Mouse (Mus musculus) c-Kit-negative CD71-positive TER-119-positive erythroid progenitor cells, embryonic 14.5 days (primary cell): ENCODE results near the gene Dgcr6.
A peak's percentile ranks its signal among the peaks of the same experiment; 100 is the strongest.
"Not testable (repeated sequence)": the region's sequence is repeated elsewhere in the genome, so short reads cannot be mapped to it uniquely, and the experiment has no call there.

ENCODE experiments used
- DNase-seq: peaks from one replicate; pipeline ENCODE4 v3.0.0-alpha.2; 2013; ENCODE audit warnings: low read depth, low spot score

Gene Dgcr6

DNA sequence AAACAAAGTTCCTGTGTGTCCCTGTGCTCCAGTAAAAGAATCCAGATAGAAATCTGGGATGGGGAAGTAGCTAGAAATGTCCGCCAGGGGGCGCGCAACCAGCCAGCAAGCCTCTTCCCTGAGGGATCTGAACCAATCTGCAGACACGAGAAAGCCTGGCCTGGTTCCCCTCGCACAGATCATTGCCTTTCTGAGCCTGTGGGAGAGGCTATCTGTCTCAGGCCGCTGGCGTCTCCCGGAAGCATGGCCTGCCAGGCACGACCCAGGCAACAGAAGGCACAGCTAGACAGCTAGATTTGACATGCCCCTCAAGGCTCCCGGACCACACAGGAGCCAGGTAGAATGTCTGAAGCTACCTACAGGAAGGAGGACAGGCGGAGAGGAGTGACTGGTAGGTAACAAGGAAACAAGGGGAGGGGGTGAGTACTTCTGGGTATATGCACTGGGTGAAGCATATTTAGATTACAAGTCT lies at the start of gene Dgcr6:
Gene Dgcr6 (plus strand): TSS at position 130 of the 472 bp plus-strand sequence.
- DNase-seq, result peak; percentile 25

- no peak for DNase-seq
Observed at GRCm38 (mm10) chr16:18004589-18004988, 48.1 kb upstream of the Dgcr6 start.

GRCm38 (mm10) chr16:18007083-18007482 lies 45.6 kb upstream of the Dgcr6 start:
- no peak for DNase-seq

DNA sequence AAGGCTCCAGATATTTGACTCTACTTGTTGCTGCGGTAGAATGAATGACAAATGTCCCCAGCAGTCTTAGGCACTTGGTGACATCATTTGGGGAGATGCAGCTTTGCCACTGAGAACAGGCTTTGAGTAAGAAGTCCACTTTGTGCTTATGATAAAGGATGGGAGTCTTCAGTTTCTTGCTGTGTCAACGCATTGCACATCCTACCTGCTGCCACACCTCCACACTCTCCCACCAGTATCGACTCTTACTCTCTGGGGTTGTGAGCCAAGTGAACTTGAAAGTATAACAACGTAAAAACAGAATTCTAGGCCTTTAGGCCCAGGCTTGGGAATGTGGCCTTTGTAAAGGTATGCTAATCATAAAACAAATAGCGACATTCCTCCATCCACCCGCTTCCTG lies 41.6 kb upstream of the Dgcr6 start:
- no peak for DNase-seq

DNA sequence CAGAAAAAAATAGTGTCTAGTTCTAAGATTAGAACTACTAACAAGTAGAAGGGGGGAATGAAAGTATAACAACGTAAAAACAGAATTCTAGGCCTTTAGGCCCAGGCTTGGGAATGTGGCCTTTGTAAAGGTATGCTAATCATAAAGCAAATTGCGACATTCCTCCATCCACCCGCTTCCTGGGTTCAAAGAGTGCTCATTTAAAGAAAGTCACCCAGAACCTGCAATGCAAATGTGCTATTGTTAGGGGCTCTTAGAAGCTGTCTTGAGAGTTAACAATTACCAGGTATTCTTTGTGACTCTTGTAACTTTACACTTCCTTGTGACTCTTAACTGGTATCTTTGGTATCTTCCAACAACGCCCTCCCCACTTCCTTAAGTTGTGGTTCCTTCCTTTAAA lies 36.2 kb upstream of the Dgcr6 start:
- DNase-seq, result not testable (repeated sequence)

- no peak for DNase-seq
Observed at GRCm38 (mm10) chr16:18022780-18023557, 29.7 kb upstream of the Dgcr6 start.

DNA sequence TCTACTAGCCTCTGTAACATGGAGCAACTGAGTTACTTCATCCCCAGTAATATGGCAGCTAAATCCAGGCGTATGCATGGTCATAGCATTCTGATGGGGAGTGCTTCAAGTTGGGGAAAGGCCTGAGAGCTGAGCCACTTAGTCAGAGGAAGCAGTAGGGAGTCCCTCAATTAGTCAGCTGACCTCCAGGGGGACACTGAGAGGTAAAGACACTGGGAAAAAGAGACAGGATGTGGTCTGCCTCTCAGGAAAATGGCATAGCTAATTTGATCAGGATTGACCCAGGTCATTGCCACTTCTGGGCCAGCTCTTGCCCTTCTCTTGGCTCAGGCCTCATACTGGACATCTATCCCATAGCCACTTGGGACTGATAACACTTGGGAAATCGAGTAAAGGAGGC lies 25.3 kb upstream of the Dgcr6 start:
- no peak for DNase-seq

DNA sequence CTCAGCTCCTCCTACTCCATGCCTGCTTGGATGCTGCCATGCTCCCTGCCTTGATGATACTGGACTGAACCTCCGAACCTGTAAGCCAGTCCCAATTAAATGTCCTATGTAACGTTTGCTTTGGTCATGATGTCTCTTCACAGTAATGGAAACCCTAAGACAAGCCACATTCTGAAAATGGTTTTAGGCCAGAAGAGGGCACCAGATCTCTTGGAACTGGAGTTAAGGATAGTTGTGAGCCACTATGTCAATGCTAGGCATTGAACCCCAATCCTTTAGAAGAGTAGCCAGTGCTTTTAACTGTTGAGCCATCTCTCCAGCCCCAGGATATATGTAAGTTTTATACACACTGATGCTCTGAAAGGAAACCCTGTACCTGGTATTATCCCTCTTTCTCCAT lies 20.9 kb upstream of the Dgcr6 start:
- no peak for DNase-seq

DNA sequence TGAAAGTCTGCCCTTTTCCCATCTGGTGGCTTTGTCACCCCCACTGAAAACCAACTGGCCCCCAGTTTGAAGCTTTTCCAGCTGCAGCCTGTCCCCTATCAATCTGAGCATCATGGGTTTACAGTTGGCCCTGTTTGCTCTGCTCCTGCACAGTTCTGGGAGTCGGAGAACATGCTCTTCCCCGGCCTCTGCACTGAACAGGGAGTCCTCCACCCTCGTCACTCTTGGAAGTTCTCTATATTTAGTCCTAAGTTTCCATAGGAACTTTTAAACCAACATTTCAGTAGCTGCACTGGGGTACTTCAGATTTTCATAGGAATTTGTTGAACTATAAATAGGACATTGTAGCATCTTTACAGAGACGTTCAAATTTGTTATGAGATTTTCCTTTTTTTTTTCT lies 19.4 kb upstream of the Dgcr6 start:
- no peak for DNase-seq

GRCm38 (mm10) chr16:18034286-18034685 lies 18.4 kb upstream of the Dgcr6 start:
- DNase-seq, result no peak

- DNase-seq, result peak; percentile 71
Observed at GRCm38 (mm10) chr16:18036425-18036955, 16.2 kb upstream of the Dgcr6 start.

DNA sequence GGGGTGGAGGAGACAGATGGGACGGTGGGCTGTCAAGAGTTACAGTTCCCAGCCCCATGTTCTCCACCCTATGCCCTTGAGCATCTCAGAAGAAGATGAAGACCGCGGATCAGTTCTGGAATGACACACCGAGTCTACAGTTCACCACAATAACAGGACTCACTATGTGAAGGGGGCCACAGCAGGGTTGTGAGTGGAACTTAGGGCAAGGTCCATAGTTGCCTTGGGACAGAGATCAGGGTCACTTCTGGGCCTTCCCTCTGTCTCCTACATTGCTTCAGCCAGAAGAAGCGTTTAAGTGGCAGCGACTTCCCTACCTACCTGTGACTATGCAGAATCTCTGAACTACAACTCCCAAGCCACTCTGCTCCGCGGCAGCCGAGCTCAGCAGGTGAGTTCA lies 15.6 kb upstream of the Dgcr6 start:
- no peak for DNase-seq

- no peak for DNase-seq
Observed at GRCm38 (mm10) chr16:18044991-18045390, 7.7 kb upstream of the Dgcr6 start.

- no peak for DNase-seq
Observed at GRCm38 (mm10) chr16:18047660-18048059, 5.0 kb upstream of the Dgcr6 start.

GRCm38 (mm10) chr16:18048071-18048470 lies 4.6 kb upstream of the Dgcr6 start:
- DNase-seq, result no peak

GRCm38 (mm10) chr16:18052322-18052721 lies 338 bp upstream of the Dgcr6 start:
- no peak for DNase-seq

GRCm38 (mm10) chr16:18056215-18056614 lies 3.6 kb downstream of the Dgcr6 start:
- DNase-seq, result no peak

- DNase-seq, result no peak
Observed at GRCm38 (mm10) chr16:18058331-18058731, 5.7 kb downstream of the Dgcr6 start.

DNA sequence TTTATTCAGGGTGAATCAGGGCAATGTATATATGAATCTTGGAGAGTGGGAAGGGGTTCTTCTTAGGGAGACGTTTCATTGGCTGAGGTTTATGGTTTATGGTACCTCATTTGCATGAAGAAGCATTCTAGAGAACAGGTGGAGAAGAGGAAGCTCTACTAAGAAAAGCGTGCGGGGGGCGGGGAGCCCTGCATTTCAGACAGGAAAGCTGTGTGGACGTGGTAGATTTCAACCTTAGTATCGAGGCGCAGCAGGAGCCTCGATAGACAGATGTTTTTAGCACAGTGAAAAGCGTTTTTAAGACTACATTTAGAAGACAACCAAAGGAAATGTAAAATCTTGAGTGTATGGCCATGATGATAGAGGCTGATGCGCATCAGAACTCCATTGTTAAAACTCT lies 6.6 kb downstream of the Dgcr6 start:
- no peak for DNase-seq

DNA sequence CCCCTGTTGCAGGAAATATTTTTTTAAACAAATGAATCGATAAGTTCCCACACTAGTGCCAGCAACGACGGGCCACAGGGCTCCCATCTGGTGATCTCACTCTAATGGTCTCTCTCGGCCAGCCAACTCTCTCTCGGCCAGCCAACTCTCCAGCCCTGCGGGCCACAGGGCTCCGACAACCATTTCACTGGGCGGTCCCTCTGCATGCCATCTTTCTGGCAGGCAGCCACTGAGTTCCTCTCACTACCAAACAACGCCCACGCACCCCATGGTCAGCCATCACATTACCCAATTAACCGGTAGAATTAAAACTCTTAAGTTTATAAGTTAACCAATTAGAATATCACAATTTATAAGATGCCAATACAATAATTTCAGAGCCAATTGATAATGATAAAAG lies 8.5 kb downstream of the Dgcr6 start:
- no peak for DNase-seq

GRCm38 (mm10) chr16:18066060-18067009 lies 13.7 kb downstream of the Dgcr6 start:
- peak; percentile 55 for DNase-seq

GRCm38 (mm10) chr16:18068653-18069376 lies 16.2 kb downstream of the Dgcr6 start:
- DNase-seq, result no peak
